Mouse (Mus musculus) midbrain, embryonic 10.5 days (tissue): ENCODE data around the gene Olfr348. TPM values are rescaled to one million over a fixed set of nuclear protein-coding genes. Genes with fewer than 3 reads are reported as not detected.

ENCODE experiments used
- DNase-seq: peaks from one replicate; pipeline ENCODE4 v3.0.0-alpha.2; 2017; ENCODE audit warnings: low spot score
- H3K27ac ChIP-seq: fragments of 300-500 bp; sonication (generic); replicated peaks from 2 replicates; pipeline ENCODE4 v1.5.1; 2016; ENCODE audit warnings: mild to moderate bottlenecking
- H3K27me3 ChIP-seq: fragments of 300-500 bp; sonication (generic); 2 replicates; pipeline ENCODE4 v1.6.1; 2016; ENCODE audit warnings: low read depth, mild to moderate bottlenecking; ENCODE audit not compliant: poor library complexity, severe bottlenecking
- H3K36me3 ChIP-seq: fragments of 300-500 bp; sonication (generic); 2 replicates; pipeline ENCODE4 v1.6.1; 2016; ENCODE audit warnings: mild to moderate bottlenecking, moderate library complexity
- H3K4me1 ChIP-seq: fragments of 300-500 bp; sonication (generic); 2 replicates; pipeline ENCODE4 v1.6.1; 2016
- H3K4me3 ChIP-seq: fragments of 300-500 bp; sonication (generic); 2 replicates; pipeline ENCODE4 v1.5.1; 2016; ENCODE audit warnings: mild to moderate bottlenecking, moderate library complexity
- H3K9me3 ChIP-seq: fragments of 300-500 bp; sonication (generic); replicated peaks from 2 replicates; pipeline ENCODE4 v1.6.1; 2016; ENCODE audit warnings: mild to moderate bottlenecking
- WGBS: fragments of 180-500 bp; shearing (Covaris S2); methylation state at CpG from one replicate; pipeline ENCODE4 v1.1.7; 2016; 5-methylcytosine and 5-hydroxymethylcytosine counted together
- polyA plus RNA-seq: library from polyadenylated mRNA; unstranded; fragments of >200 nt; fragmentation: Nextera tagmentation; extraction: Ambion mirVana; gene quantifications from 2 replicates; pipeline ENCODE4 v1.2.1, GENCODE M21; 2016

The Olfr348 gene
- not detected in 2 replicates for polyA plus RNA-seq

DNA sequence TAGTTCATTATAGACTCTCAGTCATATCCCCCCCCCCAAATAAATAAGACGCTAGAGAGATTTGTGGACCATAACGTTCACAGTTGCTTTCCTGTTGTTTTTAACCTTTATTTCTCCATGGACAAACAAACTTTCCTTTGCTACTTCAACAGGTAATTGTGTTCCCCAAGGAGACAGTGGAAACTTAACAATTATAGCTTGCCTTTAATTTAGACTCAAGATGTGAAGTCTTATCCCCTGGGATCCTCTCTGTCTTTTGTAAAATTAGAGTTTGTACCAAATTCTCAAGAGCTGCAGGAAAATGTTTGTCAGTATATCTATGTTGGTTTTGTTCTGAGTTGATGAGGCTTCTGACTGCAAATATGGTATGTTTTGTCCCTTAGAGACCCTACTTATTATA is at the start of gene Olfr348:
Gene Olfr348, plus strand, starts transcription at position 301 of the 400 bp plus-strand sequence.
- WGBS = 77% methylated on average over 2 of the region's 2 CpGs
- no peak for DNase-seq

GRCm38 (mm10) chr2:36736226-36736625 is 47.9 kb upstream of the Olfr348 start:
- no peak overlapping the region for H3K27ac ChIP-seq

More for the DNA sequence above, at the start of gene Olfr348:
- H3K4me1 ChIP-seq = no peaks in the 10 kb centered on the region
- peaks cover 29% of the 10 kb centered on the region for H3K9me3 ChIP-seq
- no peak within 1 kb of the TSS for H3K27ac ChIP-seq
- H3K4me3 ChIP-seq = no peak within 1 kb of the TSS
- no peaks in the 10 kb centered on the region for H3K36me3 ChIP-seq
- H3K27me3 ChIP-seq = no peaks in the 10 kb centered on the region

DNA sequence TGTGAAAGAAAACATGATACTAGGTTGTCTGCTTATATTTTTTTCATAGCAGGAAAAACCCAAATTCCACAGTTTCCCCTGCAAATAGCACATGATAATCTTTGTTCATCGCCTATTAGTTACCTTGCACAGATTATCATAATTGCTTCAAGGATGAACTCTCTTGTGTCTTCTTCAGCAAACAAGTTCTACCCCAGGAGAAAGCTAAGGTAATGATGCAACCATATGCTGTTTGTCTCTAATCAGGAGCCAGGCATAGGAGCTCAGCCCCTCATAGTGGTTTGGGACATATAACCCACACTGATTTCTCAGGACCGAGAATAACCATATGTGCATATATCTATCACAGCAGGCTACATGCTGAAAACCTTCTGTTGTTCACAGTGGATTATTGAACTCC is 6.2 kb downstream of the Olfr348 start, which contains the start of gene Olfr50:
Gene Olfr50, plus strand, starts transcription at position 301 of the 400 bp plus-strand sequence.
- DNase-seq = no peak
- Histone ChIP-seq H3K4me3 (no peak within 1 kb of the TSS), H3K4me1 (no peaks in the 10 kb centered on the region), H3K27ac (no peak within 1 kb of the TSS), H3K36me3 (no peaks in the 10 kb centered on the region), H3K9me3 (peaks cover 44% of the 10 kb centered on the region), H3K27me3 (no peaks in the 10 kb centered on the region)
- 85% methylated on average over 2 of the region's 2 CpGs for WGBS

More at GRCm38 (mm10) chr2:36736226-36736625, 47.9 kb upstream of the Olfr348 start:
- H3K27me3 ChIP-seq = no peaks in the 10 kb centered on the region
- H3K4me3 ChIP-seq = no peak overlapping the region
- 68% methylated on average over 3 of the region's 3 CpGs for WGBS
- peaks cover 27% of the 10 kb centered on the region for H3K9me3 ChIP-seq
- DNase-seq = no peak
- no peaks in the 10 kb centered on the region for H3K36me3 ChIP-seq
- H3K4me1 ChIP-seq = no peaks in the 10 kb centered on the region

- Histone ChIP-seq H3K27me3 (no peaks in the 10 kb centered on the region), H3K9me3 (peaks cover 52% of the 10 kb centered on the region), H3K4me1 (no peaks in the 10 kb centered on the region), H3K36me3 (no peaks in the 10 kb centered on the region), H3K4me3 (no peak within 1 kb of the TSS), H3K27ac (no peak within 1 kb of the TSS)
- 91% methylated on average over 1 of the region's 1 CpGs for WGBS
- DNase-seq = no peak
These were observed 32.9 kb downstream of the Olfr348 start, which contains the start of gene Olfr3 for GRCm38 (mm10) chr2:36816932-36817331. Gene Olfr3 (minus strand): TSS chr2:36817032.

Other genes with a start within 250 kb of the Olfr348 start
- not detected in 2 replicates for gene Olfr344, start 217.6 kb upstream of the Olfr348 start, polyA plus RNA-seq
- not detected in 2 replicates for gene Olfr345, start 144.2 kb upstream of the Olfr348 start, polyA plus RNA-seq
- not detected in 2 replicates for gene Olfr346, start 98.5 kb upstream of the Olfr348 start, polyA plus RNA-seq
- gene Olfr347, start 52.4 kb upstream of the Olfr348 start, polyA plus RNA-seq = not detected in 2 replicates
- gene Olfr50, start 6.3 kb downstream of the Olfr348 start, polyA plus RNA-seq = not detected in 2 replicates
- not detected in 2 replicates for gene Olfr3, start 32.8 kb downstream of the Olfr348 start, polyA plus RNA-seq
- not detected in 2 replicates for gene Olfr350, start 62.0 kb downstream of the Olfr348 start, polyA plus RNA-seq
- gene Olfr351, start 78.4 kb downstream of the Olfr348 start, polyA plus RNA-seq = not detected in 2 replicates
- not detected in 2 replicates for gene Olfr352, start 84.2 kb downstream of the Olfr348 start, polyA plus RNA-seq
- not detected in 2 replicates for gene Olfr353, start 108.7 kb downstream of the Olfr348 start, polyA plus RNA-seq
- not detected in 2 replicates for gene Olfr354, start 121.4 kb downstream of the Olfr348 start, polyA plus RNA-seq
- not detected in 2 replicates for gene Olfr355, start 144.6 kb downstream of the Olfr348 start, polyA plus RNA-seq
- not detected in 2 replicates for gene Olfr356, start 152.8 kb downstream of the Olfr348 start, polyA plus RNA-seq
- not detected in 2 replicates for gene Olfr357, start 209.6 kb downstream of the Olfr348 start, polyA plus RNA-seq
- not detected in 2 replicates for gene Olfr358, start 225.1 kb downstream of the Olfr348 start, polyA plus RNA-seq